Mouse (Mus musculus) stomach, embryonic 14.5 days (tissue): ENCODE results near the gene Pkp3. TPM values are rescaled to one million over a fixed set of nuclear protein-coding genes. Genes with fewer than 3 reads are reported as not detected.

Experiments
- ATAC-seq: fragments of 200-750 bp; cut with Nextera tagmentation; 2 replicates; pipeline ENCODE4 v1.8.0; 2017; ENCODE audit warnings: low read depth, moderate TSS enrichment; ENCODE audit not compliant: insufficient number of reproducible peaks, insufficient read depth, low FRiP score
- H3K27ac ChIP-seq: fragments of 300-500 bp; sonication (generic); 2 replicates; pipeline ENCODE4 v1.5.1; 2014; ENCODE audit warnings: mild to moderate bottlenecking, low read length, moderate library complexity, mixed read lengths
- H3K27me3 ChIP-seq: fragments of 300-500 bp; sonication (generic); 2 replicates; pipeline ENCODE4 v1.6.1; 2014; ENCODE audit warnings: low read length, control low read depth, mixed read lengths; ENCODE audit not compliant: control insufficient read depth, insufficient read depth
- H3K36me3 ChIP-seq: fragments of 300-500 bp; sonication (generic); 2 replicates; pipeline ENCODE4 v1.6.1; 2014; ENCODE audit warnings: mild to moderate bottlenecking, control low read depth, low read length, moderate library complexity, mixed read lengths; ENCODE audit not compliant: control insufficient read depth, insufficient read depth
- H3K4me1 ChIP-seq: fragments of 300-500 bp; sonication (generic); 2 replicates; pipeline ENCODE4 v1.6.1; 2014; ENCODE audit warnings: low read length, control low read depth, mixed read lengths; ENCODE audit not compliant: control insufficient read depth, insufficient read depth
- H3K4me2 ChIP-seq: fragments of 300-500 bp; sonication (generic); replicated peaks from 2 replicates; pipeline ENCODE4 v1.6.1; 2014; ENCODE audit warnings: low read depth, low read length, control low read depth
- H3K4me3 ChIP-seq: fragments of 300-500 bp; sonication (generic); 2 replicates; pipeline ENCODE4 v1.5.1; 2014; ENCODE audit warnings: low read depth, low read length, control low read depth
- H3K9ac ChIP-seq: fragments of 300-500 bp; sonication (generic); replicated peaks from 2 replicates; pipeline ENCODE4 v1.6.1; 2014; ENCODE audit warnings: low read depth, mild to moderate bottlenecking, control low read depth, low read length, moderate library complexity, mixed read lengths
- H3K9me3 ChIP-seq: fragments of 300-500 bp; sonication (generic); 2 replicates; pipeline ENCODE4 v1.6.1; 2016; ENCODE audit warnings: low read depth, low read length, control low read depth; ENCODE audit not compliant: control insufficient read depth
- WGBS: fragments of 180-500 bp; shearing (Covaris S2); extraction: QIAGEN DNeasy Blood & Tissue Kit; methylation state at CpG from one replicate; pipeline ENCODE4 v1.1.7; 2014; 5-methylcytosine and 5-hydroxymethylcytosine counted together
- polyA plus RNA-seq: library from polyadenylated mRNA; unstranded; fragments of >200 nt; fragmentation: Nextera tagmentation; extraction: Ambion mirVana; gene quantifications from 2 replicates; pipeline ENCODE4 v1.2.1, GENCODE M21; 2014

Pkp3 gene
- polyA plus RNA-seq, 1 experiment from 2014 or later = 20.2 TPM

DNA sequence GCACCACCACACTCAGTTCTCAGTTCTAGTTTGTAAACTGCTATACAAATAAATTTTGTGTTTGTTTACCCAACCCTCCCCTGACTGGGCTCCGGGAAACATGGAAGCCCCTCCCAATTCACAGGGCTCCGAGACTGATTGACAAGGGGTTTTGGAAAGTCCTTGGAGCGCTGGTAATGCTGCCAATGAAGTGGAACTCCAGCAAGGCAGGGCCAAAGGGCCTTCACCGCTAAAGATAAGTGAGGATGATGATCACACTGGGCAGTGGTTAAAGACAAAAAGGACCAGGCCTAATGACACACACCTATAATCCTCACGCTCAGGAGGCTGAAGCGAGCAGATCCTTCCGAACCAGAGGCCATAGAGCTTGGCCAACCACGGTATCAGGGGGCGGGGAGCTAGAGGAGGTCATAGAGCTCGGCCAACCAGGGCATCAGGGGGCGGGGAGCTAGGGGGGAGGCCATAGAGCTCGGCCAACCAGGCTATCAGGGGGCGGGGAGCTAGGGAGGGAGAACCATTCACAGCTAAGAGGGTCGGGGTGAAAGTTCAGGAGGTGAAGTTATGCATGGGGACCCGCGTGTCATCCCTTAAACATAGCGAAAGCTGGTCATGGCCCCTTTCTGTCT lies 26.8 kb upstream of the Pkp3 start:
- no peaks in the 10 kb centered on the region for H3K9me3 ChIP-seq
- no peaks in the 10 kb centered on the region for H3K36me3 ChIP-seq
- ATAC-seq = no peak
- H3K27me3 ChIP-seq = no peaks in the 10 kb centered on the region
- H3K4me3 ChIP-seq = no peak overlapping the region
- WGBS = 60% methylated on average over 17 of the region's 17 CpGs
- no peak overlapping the region for H3K9ac ChIP-seq
- H3K27ac ChIP-seq = no peak overlapping the region
- H3K4me2 ChIP-seq = no peak overlapping the region
- H3K4me1 ChIP-seq = peaks cover 16% of the 10 kb centered on the region

DNA sequence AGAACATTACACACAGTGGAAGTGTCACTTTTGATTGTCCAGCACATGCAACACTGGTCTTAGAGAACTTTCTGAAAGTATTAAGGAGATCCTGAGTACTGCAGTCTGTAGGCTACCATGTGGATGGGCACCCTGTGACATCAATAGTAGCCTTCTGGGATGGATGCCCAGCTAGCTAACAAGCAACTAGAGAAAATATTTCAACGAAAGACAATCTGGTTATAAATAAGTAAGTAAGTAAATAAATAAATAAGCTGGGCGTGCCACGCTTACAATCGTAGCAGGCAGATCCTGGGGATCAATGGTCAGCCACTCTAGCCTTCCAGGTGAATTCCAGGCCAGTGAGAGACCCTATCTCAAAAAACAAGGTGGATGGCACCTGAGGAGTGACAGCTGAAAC lies 26.0 kb upstream of the Pkp3 start:
- peaks cover 12% of the 10 kb centered on the region for H3K4me1 ChIP-seq
- H3K27ac ChIP-seq = no peak overlapping the region
- H3K9ac ChIP-seq = no peak overlapping the region
- H3K9me3 ChIP-seq = no peaks in the 10 kb centered on the region
- ATAC-seq = no peak
- WGBS = 86% methylated on average over 4 of the region's 4 CpGs
- H3K27me3 ChIP-seq = no peaks in the 10 kb centered on the region
- no peak overlapping the region for H3K4me2 ChIP-seq
- H3K4me3 ChIP-seq = no peak overlapping the region
- no peaks in the 10 kb centered on the region for H3K36me3 ChIP-seq

DNA sequence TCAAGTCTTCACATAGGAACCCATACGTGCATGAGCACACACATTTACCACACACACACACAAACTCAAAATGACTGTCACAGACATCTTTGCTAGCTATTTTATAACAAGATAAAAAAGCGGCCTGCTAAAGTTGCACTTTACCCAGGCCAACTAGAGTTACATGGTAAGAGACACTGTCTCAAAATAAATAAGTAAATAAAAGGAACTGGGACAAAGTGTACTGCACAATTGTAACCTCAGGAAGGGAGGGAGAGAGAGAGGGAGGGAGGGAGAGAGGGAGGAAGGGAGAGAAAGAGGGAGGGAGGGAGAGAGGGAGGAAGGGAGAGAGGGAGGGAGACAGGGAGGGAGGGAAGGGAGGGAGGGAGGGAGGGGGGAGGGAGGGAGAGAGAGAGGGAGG lies 25.6 kb upstream of the Pkp3 start:
- Histone ChIP-seq H3K9me3 (no peaks in the 10 kb centered on the region), H3K36me3 (no peaks in the 10 kb centered on the region), H3K4me2 (no peak overlapping the region), H3K9ac (no peak overlapping the region), H3K27me3 (no peaks in the 10 kb centered on the region), H3K4me3 (no peak overlapping the region), H3K4me1 (peaks cover 8% of the 10 kb centered on the region), H3K27ac (no peak overlapping the region)
- WGBS = 65% methylated on average over 2 of the region's 2 CpGs
- no peak for ATAC-seq

DNA sequence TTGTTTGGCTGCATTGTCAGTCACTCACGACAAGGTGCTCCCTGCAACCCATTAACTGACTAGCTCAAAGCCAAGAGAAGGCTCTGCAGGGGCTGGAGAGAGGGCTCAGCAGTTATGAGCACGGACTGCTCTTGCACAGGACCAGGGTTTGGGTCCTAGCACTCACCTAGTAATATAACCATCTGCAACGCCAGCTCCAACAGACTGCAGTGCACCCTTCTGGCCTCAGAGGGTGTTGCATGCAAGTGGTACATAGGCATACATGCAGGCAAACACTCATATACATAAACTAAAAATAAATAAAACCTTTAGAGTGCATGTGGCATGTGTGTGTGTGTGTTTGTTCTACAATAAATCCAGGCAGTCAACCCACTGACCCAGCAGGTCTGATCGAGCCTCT lies 22.2 kb upstream of the Pkp3 start:
- no peak for ATAC-seq
- H3K9me3 ChIP-seq = no peaks in the 10 kb centered on the region
- H3K27ac ChIP-seq = no peak overlapping the region
- 77% methylated on average over 4 of the region's 4 CpGs for WGBS
- no peaks in the 10 kb centered on the region for H3K36me3 ChIP-seq
- H3K4me3 ChIP-seq = no peak overlapping the region
- no peak overlapping the region for H3K9ac ChIP-seq
- no peaks in the 10 kb centered on the region for H3K27me3 ChIP-seq
- no peak overlapping the region for H3K4me2 ChIP-seq
- H3K4me1 ChIP-seq = 0 out of 2 replicates have a peak, but pooled peaks cover 4% of the 10 kb centered on the region

DNA sequence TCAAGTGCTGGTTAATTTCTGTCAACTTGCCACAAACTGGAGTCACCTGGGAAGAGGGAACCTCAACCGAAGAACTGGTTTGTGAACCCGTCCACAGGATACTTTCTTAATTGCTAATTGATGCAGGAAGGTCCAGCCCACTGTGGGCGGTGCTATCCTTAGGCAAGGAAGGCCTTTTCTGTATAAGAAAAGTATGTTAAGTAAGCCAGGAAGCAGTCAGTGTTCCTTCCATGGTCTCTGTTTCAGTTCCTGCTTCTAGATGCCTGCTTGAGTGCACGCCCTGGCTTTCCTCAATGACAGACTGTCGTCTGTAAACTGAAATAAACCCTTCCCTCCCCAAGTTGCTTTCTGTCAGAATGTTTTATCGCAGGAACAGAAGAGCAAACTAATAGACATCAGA lies 21.0 kb upstream of the Pkp3 start:
- no peak for ATAC-seq
- Histone ChIP-seq H3K4me3 (no peak overlapping the region), H3K36me3 (no peaks in the 10 kb centered on the region), H3K9me3 (no peaks in the 10 kb centered on the region), H3K9ac (no peak overlapping the region), H3K27me3 (no peaks in the 10 kb centered on the region), H3K4me1 (peaks cover 10% of the 10 kb centered on the region; the same call in 1 of the 2 replicates), H3K4me2 (no peak overlapping the region), H3K27ac (no peak overlapping the region)
- WGBS = 86% methylated on average over 6 of the region's 6 CpGs

DNA sequence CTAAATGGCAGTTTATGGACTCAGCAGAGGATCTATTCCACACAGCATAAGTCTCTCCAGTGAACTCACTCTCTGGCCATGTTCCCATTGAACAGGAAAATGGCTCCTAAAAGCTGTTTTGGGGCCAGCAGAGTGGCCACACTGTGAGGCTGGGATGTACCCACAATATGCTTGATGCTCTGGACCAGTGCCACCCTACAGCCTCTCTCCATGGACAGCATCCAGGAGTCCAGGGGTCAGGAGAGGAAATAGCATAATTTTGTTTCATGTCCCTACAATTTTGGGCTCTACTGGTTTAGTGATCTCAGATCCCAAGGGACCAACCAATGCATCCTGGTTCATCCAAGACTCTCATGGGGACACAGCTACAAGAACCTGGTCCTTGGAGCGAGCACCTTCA lies 20.5 kb upstream of the Pkp3 start:
- no peak overlapping the region for H3K4me2 ChIP-seq
- no peak overlapping the region for H3K9ac ChIP-seq
- no peaks in the 10 kb centered on the region for H3K9me3 ChIP-seq
- no peak for ATAC-seq
- no peak overlapping the region for H3K4me3 ChIP-seq
- 94% methylated on average over 1 of the region's 1 CpGs for WGBS
- no peak overlapping the region for H3K27ac ChIP-seq
- H3K36me3 ChIP-seq = no peaks in the 10 kb centered on the region
- no peaks in the 10 kb centered on the region for H3K27me3 ChIP-seq
- H3K4me1 ChIP-seq = peaks cover 10% of the 10 kb centered on the region; the same call in 1 of the 2 replicates

DNA sequence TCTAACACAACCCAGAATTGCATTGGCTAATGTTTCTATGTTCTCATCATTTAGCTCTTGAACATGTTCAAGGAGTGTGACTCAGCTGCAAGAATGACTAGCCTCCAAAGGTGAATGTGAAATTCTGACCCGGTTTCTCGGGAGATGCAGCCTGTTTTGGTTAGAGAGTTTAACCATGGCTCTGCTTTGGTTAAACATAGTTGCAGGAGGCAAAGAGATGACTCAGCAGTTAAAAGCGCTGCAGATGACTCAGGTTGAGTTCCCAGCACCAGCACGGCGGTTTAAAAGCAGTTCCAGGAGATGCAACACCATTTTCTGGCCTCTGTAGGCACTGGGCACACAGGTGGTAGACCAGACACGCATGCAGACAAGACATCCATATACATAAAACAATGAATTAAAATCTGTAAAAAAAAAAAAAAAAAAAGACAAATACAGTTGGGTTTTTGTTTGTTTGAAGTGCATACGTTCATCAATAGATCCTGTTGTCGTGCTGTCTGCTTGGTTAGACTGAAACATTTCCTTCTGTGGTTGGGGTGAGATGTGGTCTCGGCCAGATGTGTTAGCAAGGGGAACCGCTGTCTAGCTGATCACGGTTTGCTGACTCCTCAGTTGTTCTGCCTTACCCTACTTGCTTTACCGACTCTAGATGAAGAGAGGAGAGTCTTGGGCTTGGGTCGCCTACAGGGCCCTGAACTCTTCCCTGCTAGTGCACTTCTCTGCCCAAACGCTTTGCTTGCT lies 19.2 kb upstream of the Pkp3 start:
- Histone ChIP-seq H3K27ac (no peak overlapping the region), H3K36me3 (no peaks in the 10 kb centered on the region), H3K27me3 (no peaks in the 10 kb centered on the region), H3K4me3 (no peak overlapping the region), H3K4me1 (peaks cover 10% of the 10 kb centered on the region; the same call in 1 of the 2 replicates), H3K4me2 (no peak overlapping the region), H3K9ac (no peak overlapping the region), H3K9me3 (no peaks in the 10 kb centered on the region)
- ATAC-seq = no peak
- 89% methylated on average over 14 of the region's 14 CpGs for WGBS

DNA sequence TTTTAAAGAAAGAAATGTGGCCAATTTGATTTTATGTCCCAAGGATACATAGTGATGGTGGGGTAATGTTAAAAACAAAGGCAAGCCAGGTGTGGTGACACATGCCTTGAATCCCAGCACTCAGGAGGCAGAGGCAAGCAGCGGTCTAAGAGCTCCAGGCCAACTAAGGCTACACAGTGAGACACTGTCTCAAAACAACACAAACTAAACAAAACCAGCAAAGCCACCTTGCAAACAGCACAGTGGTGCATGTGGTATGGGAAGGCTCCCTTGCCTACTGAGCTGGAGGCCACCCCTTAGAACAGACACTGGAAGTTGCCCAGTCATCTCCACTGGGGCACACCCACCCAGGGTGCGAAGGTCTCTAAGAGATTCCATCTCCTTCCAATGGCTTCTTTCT lies 18.1 kb upstream of the Pkp3 start:
- no peaks in the 10 kb centered on the region for H3K27me3 ChIP-seq
- 69% methylated on average over 2 of the region's 2 CpGs for WGBS
- peaks cover 10% of the 10 kb centered on the region; the same call in 1 of the 2 replicates for H3K4me1 ChIP-seq
- peaks cover 8% of the 10 kb centered on the region for H3K36me3 ChIP-seq
- H3K27ac ChIP-seq = no peak overlapping the region
- no peak overlapping the region for H3K4me3 ChIP-seq
- ATAC-seq = no peak
- H3K9me3 ChIP-seq = no peaks in the 10 kb centered on the region
- H3K4me2 ChIP-seq = peak overlapping the region; percentile 98
- no peak overlapping the region for H3K9ac ChIP-seq
